Mouse (Mus musculus) midbrain, postnatal 0 days (tissue): ENCODE measurements at regions not wholly inside any gene's neighbourhood (a gene's known extent, or its start where the extent isn't known, plus 50 kb on each side); places are given as distances from the start of the nearest gene placed in this dataset.
A peak's percentile ranks its signal among the peaks of the same experiment; 100 is the strongest.

Experiments
- ATAC-seq: fragments of 200-750 bp; cut with Nextera tagmentation; 2 replicates; pipeline ENCODE4 v1.8.0; 2017; ENCODE audit warnings: moderate number of reproducible peaks, mild to moderate bottlenecking, moderate TSS enrichment, moderate library complexity; ENCODE audit not compliant: low FRiP score
- DNase-seq: peaks from one replicate; pipeline ENCODE4 v3.0.0-alpha.2; 2015; ENCODE audit warnings: low spot score
- H3K27ac ChIP-seq: fragments of 300-500 bp; sonication (generic); 2 replicates; pipeline ENCODE4 v1.5.1; 2014; ENCODE audit warnings: low read depth, mild to moderate bottlenecking, low read length, mixed read lengths
- H3K27me3 ChIP-seq: fragments of 300-500 bp; sonication (generic); 2 replicates; pipeline ENCODE4 v1.6.1; 2014; ENCODE audit warnings: low read length, control low read depth, mixed read lengths; ENCODE audit not compliant: insufficient read depth
- H3K36me3 ChIP-seq: fragments of 300-500 bp; sonication (generic); 2 replicates; pipeline ENCODE4 v1.6.1; 2014; ENCODE audit warnings: low read length, control low read depth, mixed read lengths; ENCODE audit not compliant: insufficient read depth
- H3K4me1 ChIP-seq: fragments of 300-500 bp; sonication (generic); 2 replicates; pipeline ENCODE4 v1.6.1; 2014; ENCODE audit warnings: mild to moderate bottlenecking, control low read depth, antibody characterized with exemption, low read length, mixed read lengths; ENCODE audit not compliant: insufficient read depth
- H3K4me2 ChIP-seq: fragments of 300-500 bp; sonication (generic); 2 replicates; pipeline ENCODE4 v1.6.1; 2014; ENCODE audit warnings: low read depth, mild to moderate bottlenecking, low read length, mixed read lengths; ENCODE audit not compliant: poor library complexity, severe bottlenecking
- H3K4me3 ChIP-seq: fragments of 300-500 bp; sonication (generic); 2 replicates; pipeline ENCODE4 v1.5.1; 2014; ENCODE audit warnings: low read depth, mild to moderate bottlenecking, low read length, moderate library complexity
- H3K9ac ChIP-seq: fragments of 300-500 bp; sonication (generic); replicated peaks from 2 replicates; pipeline ENCODE4 v1.6.1; 2014; ENCODE audit warnings: mild to moderate bottlenecking, low read length, moderate library complexity, mixed read lengths; ENCODE audit not compliant: poor library complexity, severe bottlenecking
- H3K9me3 ChIP-seq: fragments of 300-500 bp; sonication (generic); 2 replicates; pipeline ENCODE4 v1.6.1; 2016; ENCODE audit warnings: low read length, control low read depth
- CTCF ChIP-seq: IDR thresholded peaks from 2 replicates; pipeline ENCODE4 v1.5.1; 2016; ENCODE audit warnings: antibody characterized with exemption, mild to moderate bottlenecking
- WGBS: fragments of 180-500 bp; shearing (Covaris S2); extraction: QIAGEN DNeasy Blood & Tissue Kit; methylation state at CpG from one replicate; pipeline ENCODE4 v1.1.7; 2014; 5-methylcytosine and 5-hydroxymethylcytosine counted together

DNA sequence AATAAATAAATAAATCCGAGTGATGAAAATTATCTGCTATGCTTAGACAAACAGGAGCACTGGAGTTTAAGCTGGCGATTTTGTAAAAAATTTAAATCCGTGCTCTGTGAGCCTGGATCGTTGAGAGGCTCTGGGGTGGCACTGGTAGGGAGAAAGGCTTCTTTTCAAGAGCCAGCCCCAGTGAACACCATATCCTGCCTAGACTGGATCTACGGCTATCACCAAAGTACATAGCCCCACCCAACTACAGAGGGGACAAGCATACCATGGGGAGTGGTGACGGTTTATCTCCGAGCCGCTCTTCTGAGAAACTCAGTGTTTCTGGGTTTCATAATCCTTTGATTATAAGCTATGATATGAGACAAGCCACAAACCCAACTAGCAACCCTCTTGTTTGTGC, 199.0 kb downstream of the Gm11011 start:
- TF ChIP-seq CTCF: no peak
- H3K4me1 ChIP-seq: 0 out of 2 replicates have a peak, but pooled peaks cover 4% of the 10 kb centered on the region

DNA sequence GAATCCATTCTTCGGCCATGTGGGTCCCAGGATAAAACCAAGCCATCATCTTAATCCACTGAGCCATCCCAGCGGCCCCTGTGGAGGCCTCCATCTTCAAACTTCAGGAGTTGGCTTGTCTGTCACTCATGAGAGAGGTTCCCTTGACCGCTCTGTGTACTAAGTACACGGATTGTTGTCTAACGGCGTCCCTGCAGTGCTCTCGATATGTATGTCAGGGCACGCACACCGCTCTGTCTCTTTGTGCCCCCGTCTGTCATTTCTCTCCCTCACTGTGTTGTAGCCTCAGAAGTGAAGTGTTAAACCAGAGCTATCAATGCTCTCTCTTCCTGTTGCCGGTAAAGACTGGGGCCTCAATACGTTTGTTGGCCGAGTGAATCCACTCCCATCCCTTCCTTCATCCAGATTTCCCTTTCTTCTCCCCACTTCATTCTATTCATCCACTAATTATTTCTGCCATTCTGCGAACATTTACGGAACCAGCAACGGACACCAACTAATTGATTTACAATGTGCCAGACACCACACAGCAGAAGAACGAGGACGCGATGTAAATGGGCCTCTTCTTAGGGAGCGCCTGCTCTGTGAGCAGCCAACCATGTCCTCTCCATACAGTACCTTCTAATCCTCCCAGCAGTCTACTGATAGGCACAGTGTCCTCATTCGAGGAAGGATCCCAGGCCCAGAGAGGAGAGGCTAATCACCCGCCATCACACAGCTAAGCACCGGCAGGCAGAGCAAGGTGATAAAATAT, 199.6 kb downstream of the Gm11011 start:
- DNase-seq (peak; percentile 10), ATAC-seq (no peak)
- TF ChIP-seq CTCF: no peak
- Histone ChIP-seq H3K36me3 (no peaks in the 10 kb centered on the region), H3K4me2 (no peak overlapping the region), H3K4me1 (0 out of 2 replicates have a peak, but pooled peaks cover 4% of the 10 kb centered on the region), H3K27me3 (no peaks in the 10 kb centered on the region), H3K9me3 (no peaks in the 10 kb centered on the region), H3K9ac (no peak overlapping the region), H3K27ac (no peak overlapping the region; the same call in 1 of the 2 replicates), H3K4me3 (no peak overlapping the region)
- WGBS: 35% methylated on average over 23 of the region's 23 CpGs

More for the DNA sequence above, 199.0 kb downstream of the Gm11011 start:
- no peak overlapping the region for H3K27ac ChIP-seq
- DNase-seq (no peak), ATAC-seq (no peak)
- no peaks in the 10 kb centered on the region for H3K27me3 ChIP-seq
- no peaks in the 10 kb centered on the region for H3K9me3 ChIP-seq
- no peak overlapping the region for H3K9ac ChIP-seq
- no peak overlapping the region for H3K4me2 ChIP-seq
- no peaks in the 10 kb centered on the region for H3K36me3 ChIP-seq
- 59% methylated on average over 8 of the region's 8 CpGs for WGBS
- no peak overlapping the region for H3K4me3 ChIP-seq

DNA sequence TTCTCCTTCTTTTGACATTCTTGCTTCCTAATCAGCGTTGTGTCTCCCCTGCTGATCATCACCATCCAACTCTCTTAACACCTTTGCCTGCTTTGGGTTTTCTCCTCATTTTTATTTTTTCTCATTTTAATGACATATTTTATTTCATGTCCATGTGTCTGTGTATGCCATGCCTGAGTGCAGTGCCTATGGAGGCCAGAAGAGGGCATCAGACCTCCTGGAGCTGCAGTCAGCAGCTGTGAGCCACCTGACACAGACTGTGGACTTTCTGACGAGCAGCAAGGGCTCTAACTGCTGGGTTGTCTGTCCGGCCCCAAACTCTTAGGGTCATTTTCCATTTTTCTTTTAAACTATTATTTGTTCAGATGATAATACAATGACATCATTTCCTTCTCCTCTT, 203.8 kb downstream of the Gm11011 start:
- Histone ChIP-seq H3K9me3 (no peaks in the 10 kb centered on the region), H3K36me3 (no peaks in the 10 kb centered on the region), H3K4me2 (no peak overlapping the region), H3K9ac (no peak overlapping the region), H3K4me3 (no peak overlapping the region), H3K27me3 (no peaks in the 10 kb centered on the region), H3K27ac (no peak overlapping the region), H3K4me1 (0 out of 2 replicates have a peak, but pooled peaks cover 4% of the 10 kb centered on the region)
- DNase-seq (no peak), ATAC-seq (no peak)
- 92% methylated on average over 3 of the region's 3 CpGs for WGBS
- peak; percentile 33 for TF ChIP-seq CTCF

DNA sequence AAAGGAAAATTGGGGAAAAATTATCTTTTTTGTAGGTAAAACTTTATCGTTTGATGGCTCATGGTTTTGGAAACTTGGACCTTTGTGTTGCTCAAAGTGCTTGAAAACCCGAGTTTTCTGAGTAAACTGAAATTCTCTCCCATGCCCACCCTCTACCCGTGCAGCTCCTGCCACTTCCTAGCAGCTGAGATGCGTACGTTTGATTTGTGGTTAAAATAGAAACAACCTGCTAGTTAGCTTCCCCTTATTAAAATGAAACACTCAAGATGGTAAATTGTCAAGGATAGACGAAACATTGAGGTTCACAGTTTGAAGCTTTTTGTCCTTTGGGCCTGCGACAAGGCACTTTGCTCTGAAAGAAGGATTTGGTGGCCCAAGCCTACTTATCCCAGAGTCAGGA, 214.5 kb downstream of the Gm11011 start:
- Histone ChIP-seq H3K36me3 (no peaks in the 10 kb centered on the region), H3K4me1 (no peaks in the 10 kb centered on the region), H3K9ac (no peak overlapping the region), H3K4me2 (no peak overlapping the region), H3K27ac (no peak overlapping the region), H3K27me3 (no peaks in the 10 kb centered on the region), H3K4me3 (no peak overlapping the region), H3K9me3 (no peaks in the 10 kb centered on the region)
- 91% methylated on average over 7 of the region's 7 CpGs for WGBS
- no peak for DNase-seq
- no peak for ATAC-seq
- no peak for TF ChIP-seq CTCF

DNA sequence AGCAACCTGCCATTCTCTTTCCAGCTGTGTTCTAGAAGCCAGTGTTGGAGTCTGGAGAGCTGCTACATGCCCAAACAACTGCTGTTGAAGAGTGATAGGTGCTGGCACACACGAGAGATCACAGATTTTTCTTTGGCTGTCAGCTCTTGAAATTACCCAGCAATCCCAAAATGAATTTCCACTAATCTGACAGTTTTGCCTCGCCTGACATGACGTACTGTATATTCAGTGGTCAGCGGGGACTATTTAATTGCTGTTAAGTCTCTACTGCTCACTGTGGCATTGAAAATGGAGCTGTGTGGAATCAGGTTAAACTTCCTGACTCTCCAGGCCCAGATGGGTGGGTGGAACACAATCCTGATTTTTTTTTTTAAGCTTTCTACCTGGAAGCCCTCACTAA, 222.5 kb downstream of the Gm11011 start:
- H3K4me3 ChIP-seq: no peak overlapping the region
- no peaks in the 10 kb centered on the region for H3K27me3 ChIP-seq
- no peak overlapping the region for H3K27ac ChIP-seq
- DNase-seq: peak; percentile 60
- H3K36me3 ChIP-seq: no peaks in the 10 kb centered on the region
- H3K9ac ChIP-seq: no peak overlapping the region
- no peaks in the 10 kb centered on the region for H3K4me1 ChIP-seq
- no peak for TF ChIP-seq CTCF
- WGBS: 61% methylated on average over 4 of the region's 4 CpGs
- no peak overlapping the region for H3K4me2 ChIP-seq
- H3K9me3 ChIP-seq: no peaks in the 10 kb centered on the region
- ATAC-seq: no peak

DNA sequence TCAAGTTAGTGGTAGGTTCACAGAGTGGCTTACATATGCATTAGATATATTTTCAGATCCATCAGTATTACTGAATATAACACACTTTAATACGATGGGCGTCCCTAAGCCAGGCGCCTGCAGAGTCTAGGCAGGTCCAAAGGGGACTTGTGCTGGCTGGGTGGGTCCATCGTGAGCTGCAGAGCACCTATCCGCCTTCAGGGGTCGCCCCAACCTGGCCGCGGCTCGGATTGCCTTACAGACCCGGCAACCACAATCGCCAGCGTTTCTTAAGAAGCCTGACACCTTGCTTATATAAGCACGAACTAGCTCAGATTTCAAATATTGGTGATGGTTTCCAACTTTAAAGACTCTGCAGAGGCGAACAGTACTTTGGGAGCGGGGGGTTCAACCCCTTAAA, 227.3 kb downstream of the Gm11011 start:
- no peak overlapping the region for H3K9ac ChIP-seq
- no peaks in the 10 kb centered on the region for H3K27me3 ChIP-seq
- no peak overlapping the region for H3K4me3 ChIP-seq
- no peaks in the 10 kb centered on the region for H3K9me3 ChIP-seq
- ATAC-seq (no peak), DNase-seq (peak; percentile 74)
- H3K36me3 ChIP-seq: no peaks in the 10 kb centered on the region
- WGBS: 31% methylated on average over 15 of the region's 15 CpGs
- H3K4me1 ChIP-seq: no peaks in the 10 kb centered on the region
- H3K4me2 ChIP-seq: peak overlapping the region; percentile 28
- H3K27ac ChIP-seq: no peak overlapping the region
- TF ChIP-seq CTCF: peak; percentile 75
